Mouse (Mus musculus) hindbrain, embryonic 10.5 days (tissue): ENCODE measurements at regions not wholly inside any gene's neighbourhood (a gene's known extent, or its start where the extent isn't known, plus 50 kb on each side); places are given as distances from the start of the nearest gene placed in this dataset.

Experiments
- DNase-seq: peaks from one replicate; pipeline ENCODE4 v3.0.0-alpha.2; 2017; ENCODE audit warnings: low spot score
- H3K27ac ChIP-seq: fragments of 300-500 bp; sonication (generic); 2 replicates; pipeline ENCODE4 v1.5.1; 2016; ENCODE audit warnings: mild to moderate bottlenecking, moderate library complexity
- H3K27me3 ChIP-seq: fragments of 300-500 bp; sonication (generic); 2 replicates; pipeline ENCODE4 v1.6.1; 2016; ENCODE audit warnings: mild to moderate bottlenecking; ENCODE audit not compliant: poor library complexity, insufficient read depth, severe bottlenecking
- H3K36me3 ChIP-seq: fragments of 300-500 bp; sonication (generic); 2 replicates; pipeline ENCODE4 v1.6.1; 2016; ENCODE audit warnings: mild to moderate bottlenecking, moderate library complexity
- H3K4me1 ChIP-seq: fragments of 300-500 bp; sonication (generic); replicated peaks from 2 replicates; pipeline ENCODE4 v1.6.1; 2016; ENCODE audit warnings: mild to moderate bottlenecking
- H3K4me3 ChIP-seq: fragments of 300-500 bp; sonication (generic); 2 replicates; pipeline ENCODE4 v1.5.1; 2016; ENCODE audit warnings: mild to moderate bottlenecking, moderate library complexity
- H3K9me3 ChIP-seq: fragments of 300-500 bp; sonication (generic); 2 replicates; pipeline ENCODE4 v1.6.1; 2016; ENCODE audit warnings: mild to moderate bottlenecking, moderate library complexity
- WGBS: fragments of 180-500 bp; shearing (Covaris S2); methylation state at CpG from one replicate; pipeline ENCODE4 v1.1.7; 2016; 5-methylcytosine and 5-hydroxymethylcytosine counted together

DNA sequence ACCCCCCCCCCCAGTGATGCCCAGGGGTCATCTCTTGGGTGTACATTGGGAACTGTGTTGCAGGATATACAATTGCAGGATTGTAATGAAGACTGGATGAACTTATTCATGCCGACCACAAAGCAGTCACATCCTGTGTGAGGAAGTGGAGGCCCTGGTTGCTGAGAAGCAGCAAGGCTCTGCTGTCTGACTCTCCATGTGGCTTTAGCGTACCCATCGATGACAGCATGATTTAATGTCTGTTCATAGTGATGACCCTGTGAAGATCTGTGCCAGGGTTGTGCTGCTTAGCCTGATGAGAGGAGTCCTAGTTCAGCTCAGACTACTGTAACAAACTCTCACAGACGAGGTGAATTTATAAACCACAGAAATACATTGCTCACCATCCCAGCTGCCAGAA, 159.7 kb downstream of the Katnal1 start:
- Histone ChIP-seq H3K27me3 (no peaks in the 10 kb centered on the region), H3K9me3 (peaks cover 3% of the 10 kb centered on the region; the same call in 1 of the 2 replicates), H3K27ac (no peak overlapping the region), H3K4me1 (peaks cover 10% of the 10 kb centered on the region; the same call in 1 of the 2 replicates), H3K4me3 (no peak overlapping the region), H3K36me3 (no peaks in the 10 kb centered on the region)
- no peak for DNase-seq
- WGBS, result 88% methylated on average over 4 of the region's 4 CpGs

DNA sequence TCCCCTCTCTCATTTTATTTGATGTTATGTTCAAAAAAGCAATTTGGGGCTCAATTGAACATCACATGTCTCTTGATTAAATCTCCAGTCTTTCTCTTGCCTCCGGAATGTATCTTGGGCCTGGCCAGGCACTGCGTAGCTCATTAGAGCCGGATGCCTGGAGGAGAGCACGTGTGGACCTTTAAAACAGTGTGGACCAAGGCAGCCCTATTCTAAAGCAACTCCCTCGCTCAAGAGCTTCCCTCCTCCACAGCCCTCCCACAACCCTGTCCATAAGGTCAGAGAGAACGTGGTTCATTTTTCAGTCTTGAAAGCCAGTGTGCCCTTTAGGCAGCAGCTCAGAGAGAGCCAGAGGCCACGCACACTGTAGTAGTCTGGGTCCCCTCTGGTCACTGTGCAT, 160.8 kb downstream of the Katnal1 start:
- no peak for DNase-seq
- H3K27me3 ChIP-seq, result no peaks in the 10 kb centered on the region
- H3K4me1 ChIP-seq, result peaks cover 10% of the 10 kb centered on the region; the same call in 1 of the 2 replicates
- 71% methylated on average over 7 of the region's 7 CpGs for WGBS
- no peak overlapping the region for H3K4me3 ChIP-seq
- peaks cover 3% of the 10 kb centered on the region; the same call in 1 of the 2 replicates for H3K9me3 ChIP-seq
- H3K36me3 ChIP-seq, result no peaks in the 10 kb centered on the region
- H3K27ac ChIP-seq, result 0 out of 2 replicates have a peak overlapping the region, but pooled peaks have one; percentile 16

DNA sequence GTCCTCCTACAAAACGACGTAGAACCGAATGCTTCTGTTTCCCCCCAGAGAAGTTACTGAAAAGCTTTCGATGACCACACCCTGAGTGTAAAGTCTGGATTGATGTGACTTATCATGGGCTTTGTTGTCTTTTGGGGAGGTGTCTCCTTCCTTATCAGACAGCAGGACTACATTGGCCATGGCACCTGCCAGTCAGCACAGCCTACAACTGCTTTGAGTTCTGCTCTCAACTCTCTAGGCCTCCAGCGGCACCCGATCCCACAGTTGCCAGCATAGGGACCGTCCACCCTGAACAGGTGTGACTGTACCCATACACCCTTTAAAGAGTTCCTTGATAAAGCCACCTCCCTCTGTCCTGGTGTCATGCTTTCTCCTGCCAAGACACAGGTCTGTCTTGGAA, 163.1 kb downstream of the Katnal1 start:
- Histone ChIP-seq H3K27me3 (no peaks in the 10 kb centered on the region), H3K36me3 (no peaks in the 10 kb centered on the region), H3K9me3 (peaks cover 3% of the 10 kb centered on the region; the same call in 1 of the 2 replicates), H3K4me1 (peaks cover 9% of the 10 kb centered on the region; the same call in 1 of the 2 replicates), H3K27ac (no peak overlapping the region), H3K4me3 (no peak overlapping the region)
- 94% methylated on average over 7 of the region's 7 CpGs for WGBS
- DNase-seq, result no peak

DNA sequence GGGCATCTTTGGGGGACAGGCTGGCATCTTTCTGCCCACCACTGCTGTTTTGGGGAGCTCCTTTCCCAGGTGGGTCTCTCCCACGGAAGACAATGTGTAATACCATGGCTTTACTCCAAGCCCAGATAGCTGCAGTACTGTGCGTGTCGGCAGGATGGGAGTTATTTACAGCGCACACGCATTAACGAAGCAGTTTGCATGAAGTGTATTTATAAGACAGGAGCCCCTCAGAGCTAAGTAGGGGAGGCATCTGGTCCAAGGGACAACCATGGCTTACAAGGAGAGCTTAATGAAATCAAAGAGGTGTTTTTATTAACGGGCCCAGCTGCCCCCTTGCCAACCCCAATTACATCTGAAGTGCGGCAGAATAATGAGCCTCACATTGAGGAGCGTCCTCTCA, 169.0 kb downstream of the Katnal1 start:
- Histone ChIP-seq H3K27ac (no peak overlapping the region), H3K4me3 (no peak overlapping the region), H3K4me1 (peaks cover 13% of the 10 kb centered on the region), H3K36me3 (no peaks in the 10 kb centered on the region), H3K9me3 (0 out of 2 replicates have a peak, but pooled peaks cover 6% of the 10 kb centered on the region), H3K27me3 (no peaks in the 10 kb centered on the region)
- WGBS, result 84% methylated on average over 9 of the region's 9 CpGs
- DNase-seq, result no peak

DNA sequence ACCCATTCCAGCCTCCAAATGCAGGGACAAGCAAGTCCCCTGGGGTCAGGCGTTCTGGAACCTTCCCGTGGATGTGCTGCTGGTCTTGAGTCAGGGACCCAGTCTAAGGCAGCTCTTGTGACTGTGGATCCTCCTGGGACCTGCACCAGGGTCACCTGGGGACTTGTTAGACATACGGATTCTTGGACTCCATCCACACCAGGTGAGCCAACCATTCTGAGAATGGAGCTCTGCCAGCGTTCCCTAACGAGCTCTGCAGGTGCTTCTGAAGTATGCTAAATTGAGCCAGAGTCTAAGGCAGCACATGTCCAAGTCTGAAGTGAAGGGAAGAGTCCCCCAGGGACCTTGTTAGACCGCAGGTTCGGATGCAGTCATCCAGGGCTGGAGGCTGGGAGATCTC, 170.3 kb downstream of the Katnal1 start:
- no peak for DNase-seq
- no peak overlapping the region for H3K4me3 ChIP-seq
- H3K9me3 ChIP-seq, result 0 out of 2 replicates have a peak, but pooled peaks cover 6% of the 10 kb centered on the region
- 84% methylated on average over 7 of the region's 7 CpGs for WGBS
- no peaks in the 10 kb centered on the region for H3K36me3 ChIP-seq
- H3K4me1 ChIP-seq, result peaks cover 16% of the 10 kb centered on the region
- H3K27me3 ChIP-seq, result no peaks in the 10 kb centered on the region
- no peak overlapping the region for H3K27ac ChIP-seq

DNA sequence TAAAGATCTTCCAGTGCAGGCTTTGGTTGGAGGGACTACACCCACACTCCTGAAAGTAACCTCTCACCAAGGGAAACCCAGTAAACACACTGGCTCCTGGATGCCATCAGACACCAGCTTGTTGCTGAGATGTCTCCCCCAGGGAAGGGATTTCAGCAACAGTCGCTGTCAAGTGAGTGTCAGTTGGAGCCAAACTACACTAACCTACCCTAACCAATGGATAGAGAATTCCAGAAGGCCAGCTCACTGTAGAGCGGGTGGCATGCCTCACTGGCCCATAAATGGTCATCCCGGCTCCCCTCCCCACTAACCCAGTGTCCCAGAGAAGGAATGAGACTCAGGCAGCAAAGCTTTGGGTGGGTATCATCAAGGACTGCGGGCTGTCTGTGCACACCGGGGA, 171.4 kb downstream of the Katnal1 start:
- no peak for DNase-seq
- H3K36me3 ChIP-seq, result no peaks in the 10 kb centered on the region
- H3K9me3 ChIP-seq, result 0 out of 2 replicates have a peak, but pooled peaks cover 6% of the 10 kb centered on the region
- peaks cover 16% of the 10 kb centered on the region for H3K4me1 ChIP-seq
- H3K4me3 ChIP-seq, result no peak overlapping the region
- H3K27ac ChIP-seq, result no peak overlapping the region
- no peaks in the 10 kb centered on the region for H3K27me3 ChIP-seq
- WGBS, result 77% methylated on average over 5 of the region's 5 CpGs

DNA sequence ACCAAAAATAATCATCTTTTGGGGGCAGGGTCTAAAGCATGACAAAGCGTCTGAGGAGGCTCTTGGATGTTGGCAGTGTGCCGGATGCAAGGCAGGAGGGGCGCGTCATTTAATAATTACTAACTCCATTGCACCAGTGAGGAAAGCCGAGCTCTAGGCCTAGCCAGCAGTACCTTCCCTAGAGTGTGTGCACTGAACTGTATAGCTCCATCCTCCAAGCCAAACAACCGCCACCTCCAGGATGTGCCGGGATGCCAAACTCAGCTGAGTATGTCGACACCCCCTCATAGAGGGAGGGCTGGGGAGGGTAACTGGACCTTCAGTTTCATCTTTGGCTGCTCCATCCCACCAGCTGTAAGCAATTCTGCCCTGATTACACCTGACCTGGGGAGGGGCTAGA, 171.9 kb downstream of the Katnal1 start:
- Histone ChIP-seq H3K27me3 (no peaks in the 10 kb centered on the region), H3K27ac (no peak overlapping the region), H3K4me1 (peaks cover 16% of the 10 kb centered on the region), H3K9me3 (0 out of 2 replicates have a peak, but pooled peaks cover 6% of the 10 kb centered on the region), H3K36me3 (no peaks in the 10 kb centered on the region), H3K4me3 (no peak overlapping the region)
- 78% methylated on average over 8 of the region's 8 CpGs for WGBS
- DNase-seq, result no peak

DNA sequence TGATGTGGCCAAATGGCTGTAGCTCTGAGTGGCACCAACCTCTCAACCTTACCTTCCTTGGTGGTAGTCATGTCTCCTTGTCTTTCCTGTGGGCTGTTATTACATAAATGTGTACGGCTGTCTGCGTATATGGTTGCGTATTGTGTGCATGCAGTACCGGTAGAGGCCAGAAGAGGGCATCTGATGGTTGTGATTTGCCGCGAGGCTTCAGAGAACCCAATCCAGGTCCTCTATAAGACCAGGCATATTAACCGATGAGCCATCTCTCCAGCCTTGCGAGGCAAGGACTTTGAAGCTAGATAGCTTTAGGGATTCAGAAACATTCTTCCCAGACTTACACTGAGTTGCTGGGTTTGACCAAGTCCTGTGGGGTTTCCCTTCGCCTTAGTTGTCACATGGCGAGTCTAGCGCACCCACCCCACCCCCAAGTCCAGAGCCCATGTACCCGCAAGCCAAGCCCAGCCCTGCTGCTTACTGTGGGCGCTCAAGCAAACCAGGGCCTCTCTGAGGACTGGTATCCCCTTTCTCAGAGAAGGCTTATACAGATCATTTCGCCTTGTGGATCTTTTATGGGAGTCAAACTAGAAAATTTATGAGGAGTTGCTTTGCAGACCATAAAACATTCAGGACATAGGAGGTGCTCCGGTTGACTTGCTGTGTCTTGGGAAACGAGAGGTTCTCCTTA, 172.7 kb downstream of the Katnal1 start:
- no peak for DNase-seq
- 87% methylated on average over 16 of the region's 16 CpGs for WGBS
- H3K27ac ChIP-seq, result no peak overlapping the region

DNA sequence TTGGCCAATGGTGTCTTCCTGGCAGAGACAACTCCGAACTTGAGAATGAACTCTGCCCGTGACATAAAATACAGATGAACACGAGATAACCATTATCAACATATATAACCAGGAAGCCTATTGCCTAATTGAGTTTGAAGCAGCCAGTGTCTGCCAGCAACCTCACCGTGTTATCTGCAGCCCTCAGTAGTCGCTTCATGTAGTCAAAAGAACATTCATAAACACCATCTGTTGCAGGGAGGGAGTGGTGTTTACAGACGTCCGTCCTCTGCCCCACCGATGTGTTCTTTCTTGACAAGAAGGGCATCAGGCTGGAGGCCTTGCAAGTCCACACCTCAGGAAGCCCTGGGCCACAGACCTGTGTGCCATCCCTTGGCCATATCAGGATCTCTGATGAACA, 173.3 kb downstream of the Katnal1 start:
- Histone ChIP-seq H3K4me1 (peaks cover 16% of the 10 kb centered on the region), H3K4me3 (no peak overlapping the region), H3K9me3 (0 out of 2 replicates have a peak, but pooled peaks cover 6% of the 10 kb centered on the region), H3K36me3 (no peaks in the 10 kb centered on the region), H3K27me3 (no peaks in the 10 kb centered on the region), H3K27ac (no peak overlapping the region)
- 92% methylated on average over 8 of the region's 8 CpGs for WGBS
- no peak for DNase-seq

More for the DNA sequence above, 172.7 kb downstream of the Katnal1 start:
- peaks cover 16% of the 10 kb centered on the region for H3K4me1 ChIP-seq
- no peaks in the 10 kb centered on the region for H3K36me3 ChIP-seq
- no peak overlapping the region for H3K4me3 ChIP-seq
- no peaks in the 10 kb centered on the region for H3K27me3 ChIP-seq
- H3K9me3 ChIP-seq, result 0 out of 2 replicates have a peak, but pooled peaks cover 6% of the 10 kb centered on the region

DNA sequence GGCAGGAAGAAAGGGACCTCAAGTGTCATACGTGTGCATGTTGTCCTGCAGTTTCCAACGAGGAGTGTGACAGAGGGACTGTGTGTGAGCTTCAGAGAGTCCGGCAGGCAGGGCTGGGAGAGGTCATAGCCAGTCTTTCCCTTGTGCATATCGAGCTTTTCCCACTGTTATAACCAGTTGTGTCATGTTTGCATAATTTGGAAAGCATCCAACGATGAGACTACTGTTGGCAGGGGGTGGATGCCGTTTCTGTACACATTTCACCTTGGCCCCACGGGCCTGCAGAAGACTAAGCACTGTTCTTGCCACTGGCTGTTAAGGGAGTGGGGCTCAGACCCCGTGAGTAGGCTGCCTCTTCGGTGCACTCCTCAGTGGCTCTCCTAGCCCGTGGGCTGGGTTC, 174.2 kb downstream of the Katnal1 start:
- H3K27me3 ChIP-seq, result no peaks in the 10 kb centered on the region
- no peak overlapping the region for H3K27ac ChIP-seq
- peaks cover 16% of the 10 kb centered on the region for H3K4me1 ChIP-seq
- 0 out of 2 replicates have a peak, but pooled peaks cover 6% of the 10 kb centered on the region for H3K9me3 ChIP-seq
- no peaks in the 10 kb centered on the region for H3K36me3 ChIP-seq
- H3K4me3 ChIP-seq, result no peak overlapping the region
- DNase-seq, result no peak
- 81% methylated on average over 10 of the region's 10 CpGs for WGBS

DNA sequence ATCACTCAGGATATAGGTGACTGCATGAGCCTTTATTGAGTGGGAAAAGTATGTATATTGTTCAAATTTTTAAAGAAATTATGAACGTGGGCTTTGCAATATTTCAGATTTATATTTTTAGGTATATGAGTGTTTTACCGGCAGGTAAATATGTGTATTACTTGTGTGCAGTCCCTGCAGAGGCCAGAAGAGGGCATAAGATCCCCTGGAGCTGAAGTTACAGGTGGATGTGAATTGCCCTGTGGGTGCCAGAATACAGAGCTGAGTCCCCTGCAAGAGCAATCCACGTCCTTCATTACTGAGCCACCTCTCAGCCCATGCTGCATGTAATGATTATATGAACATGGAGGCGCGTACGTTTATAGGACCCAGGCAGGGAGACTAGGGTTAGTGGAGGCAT, 174.8 kb downstream of the Katnal1 start:
- Histone ChIP-seq H3K9me3 (0 out of 2 replicates have a peak, but pooled peaks cover 6% of the 10 kb centered on the region), H3K27ac (no peak overlapping the region), H3K27me3 (no peaks in the 10 kb centered on the region), H3K4me1 (peaks cover 16% of the 10 kb centered on the region), H3K36me3 (no peaks in the 10 kb centered on the region), H3K4me3 (no peak overlapping the region)
- WGBS, result 94% methylated on average over 6 of the region's 6 CpGs
- DNase-seq, result no peak

DNA sequence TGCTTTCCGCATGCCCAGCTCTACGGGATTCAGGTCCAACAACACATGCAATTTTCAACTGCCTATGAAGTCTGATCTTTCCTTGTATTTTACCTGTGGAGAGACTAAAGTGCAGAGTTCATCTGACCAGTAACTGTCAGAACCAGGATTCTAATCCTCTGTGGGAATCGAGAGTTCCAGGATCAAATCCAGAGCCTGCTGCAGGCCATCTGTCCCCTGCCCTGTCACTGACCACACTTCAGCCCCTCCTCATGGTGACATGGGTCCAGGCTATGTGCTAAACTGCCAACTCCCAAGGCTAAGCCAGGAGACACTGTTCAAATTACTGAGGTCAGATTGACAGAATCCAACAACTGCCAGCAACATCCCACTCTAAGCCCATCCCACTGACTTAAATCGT, 175.7 kb downstream of the Katnal1 start:
- 82% methylated on average over 4 of the region's 4 CpGs for WGBS
- Histone ChIP-seq H3K4me3 (no peak overlapping the region), H3K36me3 (no peaks in the 10 kb centered on the region), H3K4me1 (peaks cover 16% of the 10 kb centered on the region), H3K27ac (no peak overlapping the region), H3K9me3 (0 out of 2 replicates have a peak, but pooled peaks cover 6% of the 10 kb centered on the region), H3K27me3 (no peaks in the 10 kb centered on the region)
- no peak for DNase-seq

DNA sequence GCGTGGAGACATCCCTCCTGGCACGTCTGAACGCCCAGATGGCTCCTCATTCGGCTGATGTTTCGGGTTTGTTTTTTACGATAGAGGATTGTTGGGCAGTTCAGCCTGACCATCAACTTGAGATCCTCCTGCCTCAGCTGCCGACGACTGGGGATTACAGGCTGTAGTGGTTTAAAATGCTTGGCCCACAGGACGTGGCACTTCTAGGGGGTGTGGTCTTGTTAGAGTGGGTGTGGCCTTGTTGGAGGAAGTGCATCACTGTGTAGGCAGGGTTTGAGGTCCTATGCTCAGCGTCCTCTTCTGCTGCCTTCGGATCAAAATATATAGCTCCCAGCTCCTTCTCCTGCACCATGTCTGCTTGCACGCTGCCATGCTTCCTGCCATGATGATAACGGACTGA, 177.1 kb downstream of the Katnal1 start:
- Histone ChIP-seq H3K27ac (no peak overlapping the region), H3K27me3 (no peaks in the 10 kb centered on the region), H3K4me1 (peaks cover 6% of the 10 kb centered on the region), H3K36me3 (no peaks in the 10 kb centered on the region), H3K4me3 (no peak overlapping the region), H3K9me3 (0 out of 2 replicates have a peak, but pooled peaks cover 6% of the 10 kb centered on the region)
- no peak for DNase-seq
- 94% methylated on average over 13 of the region's 13 CpGs for WGBS
